In genomic region chr6:54954659-54955414, GRCm38 (mm10) we compare ENCODE assay signal across 8 mouse cellular contexts. TPM values are rescaled to one million over a fixed set of nuclear protein-coding genes. Genes with fewer than 3 reads are reported as not detected.
DNase-seq lines count a peak whose midpoint lies in the region; TF ChIP-seq lines count a peak whose summit lies in the region.
"Had no signal": no experiment of that assay in that cellular context is flagged by ENCODE, and none has a peak within 500 bp of the region (broad histone marks: within the 10 kb centered on the region; RNA-seq: fewer than 3 reads in every experiment).

No protein-coding gene starts in this region.

- H3K4me3 ChIP-seq in bone marrow macrophage, adult 2 months (ENCODE audit: insufficient read depth, low read length) = no peak overlapping the region; the same call in 1 of the 2 replicates
- H3K4me3 ChIP-seq: embryonic facial prominence, embryonic 12.5 days had no signal

- peaks cover 50% of the 10 kb centered on the region for H3K4me1 ChIP-seq in bone marrow macrophage, adult 2 months (ENCODE audit: control insufficient read depth, insufficient read depth, low read length)
- H3K4me1 ChIP-seq: embryonic facial prominence, embryonic 12.5 days had no signal

- TF ChIP-seq POLR2A in bone marrow macrophage, adult 2 months (IDR thresholded peaks at IDR 0.05; ENCODE audit: borderline replicate concordance, low read depth, low read length) = no peak

- peak overlapping the region; percentile 97 for H3K27ac ChIP-seq in bone marrow macrophage, adult 2 months (ENCODE audit: insufficient read depth, low read depth, low read length)
- H3K27ac ChIP-seq: embryonic facial prominence, embryonic 12.5 days had no signal

- no peak for TF ChIP-seq CTCF in bone marrow macrophage, adult 2 months (IDR thresholded peaks at IDR 0.05; ENCODE audit: low read depth, low read length)

- peak; percentile 60 for DNase-seq in NIH3T3 (ENCODE audit: low read depth)
- DNase-seq in heart, postnatal 36 days = peak; percentile 58 to 59
- peak; percentile 90 for DNase-seq in lung, postnatal 36 days
- DNase-seq in retina, postnatal 1 day = no peak
- DNase-seq in testis, postnatal 14 days (ENCODE audit: low spot score) = no peak
- no peak for DNase-seq in frontal cortex, postnatal 14 days (ENCODE audit: low spot score in 2 of 2)

- intact Hi-C loops in heart, postnatal 36 days (cut with DNase I) = no loop called here

RNA-seq across cellular contexts. Expression of gene Nod1, which starts 17.6 kb away (rescaled TPM):
- 18.2 and 23.9 TPM in 2 replicates for polyA plus RNA-seq in bone marrow macrophage, adult 2 months (2012; ENCODE audit: insufficient read depth, insufficient read length, missing spikeins)
- 10 to 100 TPM; 19.8 to 21.2 TPM for total RNA-seq in heart, postnatal 36 days (2021)

RNA-seq across cellular contexts. Expression of gene Ggct, which starts 37.9 kb away (rescaled TPM):
- 5.1 and 8.7 TPM in 2 replicates for polyA plus RNA-seq in bone marrow macrophage, adult 2 months (2012; ENCODE audit: insufficient read depth, insufficient read length, missing spikeins)
- 10 to 100 TPM; 24.3 to 24.7 TPM for total RNA-seq in heart, postnatal 36 days (2021)

Comparison
In these comparisons a context has a peak if more than half of its experiments do, and no peak if none do; other contexts are left out.
1. DNase-seq: peak in NIH3T3 (single experiment), heart, postnatal 36 days (2 of 2) and lung, postnatal 36 days (single experiment); none in retina, postnatal 1 day (single experiment), testis, postnatal 14 days (single experiment) and frontal cortex, postnatal 14 days (0 of 2).